Mouse (Mus musculus): ENCODE data around the gene Cerk. TPM values are rescaled to one million over a fixed set of nuclear protein-coding genes. Genes with fewer than 3 reads are reported as not detected.

The Cerk gene
- polyA plus RNA-seq, 2 experiments, result 18.0 to 20.4 TPM

- Histone ChIP-seq H3K27ac (replicated peaks; ENCODE audit: low read depth, low read length) (no peak overlapping the region), H3K4me2 (replicated peaks; ENCODE audit: low read depth, low read length, severe bottlenecking) (no peak overlapping the region), H3K9ac (ENCODE audit: low read depth, low read length, severe bottlenecking) (no peak overlapping the region; the same call in 1 of the 2 replicates), H3K27me3 (ENCODE audit: control insufficient read depth, insufficient read depth, low read length) (no peaks in the 10 kb centered on the region), H3K4me3 (replicated peaks; ENCODE audit: low read length) (no peak overlapping the region), H3K36me3 (ENCODE audit: control insufficient read depth, insufficient read depth, low read length) (no peaks in the 10 kb centered on the region), H3K9me3 (ENCODE audit: control insufficient read depth, low read length) (no peaks in the 10 kb centered on the region), H3K4me1 (ENCODE audit: control insufficient read depth, insufficient read depth, low read length) (peaks cover 17% of the 10 kb centered on the region)
- 46% methylated on average over 3 of the region's 3 CpGs for WGBS
- ATAC-seq (ENCODE audit: low FRiP score, low read depth) (no peak), DNase-seq (ENCODE audit: low spot score) (no peak)
- TF ChIP-seq POLR2A (IDR thresholded peaks at IDR 0.05; ENCODE audit: borderline replicate concordance, extremely low read depth, insufficient read depth, insufficient read length), result no peak
These were observed 745 bp upstream of the Cerk start for GRCm38 (mm10) chr15:86186686-86187085.

GRCm38 (mm10) chr15:86184851-86185688 lies 871 bp downstream of the Cerk start:
- under 1% methylated on average over 52 of the region's 70 CpGs for WGBS
- H3K36me3 ChIP-seq (ENCODE audit: control insufficient read depth, insufficient read depth, low read length), result no peaks in the 10 kb centered on the region
- peaks cover 17% of the 10 kb centered on the region for H3K4me1 ChIP-seq (ENCODE audit: control insufficient read depth, insufficient read depth, low read length)
- H3K27ac ChIP-seq (replicated peaks; ENCODE audit: low read depth, low read length), result peak overlapping the region; percentile 81
- H3K27me3 ChIP-seq (ENCODE audit: control insufficient read depth, insufficient read depth, low read length), result no peaks in the 10 kb centered on the region
- peak overlapping the region; percentile 94 for H3K9ac ChIP-seq (ENCODE audit: low read depth, low read length, severe bottlenecking)
- no peak for TF ChIP-seq POLR2A (IDR thresholded peaks at IDR 0.05; ENCODE audit: borderline replicate concordance, extremely low read depth, insufficient read depth, insufficient read length)
- DNase-seq (ENCODE audit: low spot score), result no peak
- peak overlapping the region; percentile 92 for H3K4me3 ChIP-seq (replicated peaks; ENCODE audit: low read length)
- H3K9me3 ChIP-seq (ENCODE audit: control insufficient read depth, low read length), result no peaks in the 10 kb centered on the region
- peak overlapping the region; percentile 85 for H3K4me2 ChIP-seq (replicated peaks; ENCODE audit: low read depth, low read length, severe bottlenecking)
- peak; percentile 54; the same call in 1 of the 2 replicates for ATAC-seq (ENCODE audit: low FRiP score, low read depth)

GRCm38 (mm10) chr15:86184071-86184470 lies 1.9 kb downstream of the Cerk start:
- no peaks in the 10 kb centered on the region for H3K27me3 ChIP-seq (ENCODE audit: control insufficient read depth, insufficient read depth, low read length)
- H3K36me3 ChIP-seq (ENCODE audit: control insufficient read depth, insufficient read depth, low read length), result no peaks in the 10 kb centered on the region
- TF ChIP-seq POLR2A (IDR thresholded peaks at IDR 0.05; ENCODE audit: borderline replicate concordance, extremely low read depth, insufficient read depth, insufficient read length), result no peak
- 0 out of 2 replicates have a peak overlapping the region, but pooled peaks have one; percentile 94 for H3K9ac ChIP-seq (ENCODE audit: low read depth, low read length, severe bottlenecking)
- no peaks in the 10 kb centered on the region for H3K9me3 ChIP-seq (ENCODE audit: control insufficient read depth, low read length)
- peak overlapping the region; percentile 85 for H3K4me2 ChIP-seq (replicated peaks; ENCODE audit: low read depth, low read length, severe bottlenecking)
- H3K4me1 ChIP-seq (ENCODE audit: control insufficient read depth, insufficient read depth, low read length), result peaks cover 17% of the 10 kb centered on the region
- DNase-seq (ENCODE audit: low spot score), result no peak
- WGBS, result 73% methylated on average over 5 of the region's 5 CpGs
- H3K4me3 ChIP-seq (replicated peaks; ENCODE audit: low read length), result peak overlapping the region; percentile 92
- H3K27ac ChIP-seq (replicated peaks; ENCODE audit: low read depth, low read length), result no peak overlapping the region
- ATAC-seq (ENCODE audit: low FRiP score, low read depth), result no peak

GRCm38 (mm10) chr15:86183484-86183883 lies 2.5 kb downstream of the Cerk start:
- no peak overlapping the region for H3K27ac ChIP-seq (replicated peaks; ENCODE audit: low read depth, low read length)
- no peaks in the 10 kb centered on the region for H3K9me3 ChIP-seq (ENCODE audit: control insufficient read depth, low read length)
- peaks cover 14% of the 10 kb centered on the region for H3K4me1 ChIP-seq (ENCODE audit: control insufficient read depth, insufficient read depth, low read length)
- H3K36me3 ChIP-seq (ENCODE audit: control insufficient read depth, insufficient read depth, low read length), result no peaks in the 10 kb centered on the region
- DNase-seq (ENCODE audit: low spot score) (no peak), ATAC-seq (ENCODE audit: low FRiP score, low read depth) (no peak)
- WGBS, result 97% methylated on average over 8 of the region's 8 CpGs
- H3K4me3 ChIP-seq (replicated peaks; ENCODE audit: low read length), result no peak overlapping the region
- H3K4me2 ChIP-seq (replicated peaks; ENCODE audit: low read depth, low read length, severe bottlenecking), result no peak overlapping the region
- no peak for TF ChIP-seq POLR2A (IDR thresholded peaks at IDR 0.05; ENCODE audit: borderline replicate concordance, extremely low read depth, insufficient read depth, insufficient read length)
- no peaks in the 10 kb centered on the region for H3K27me3 ChIP-seq (ENCODE audit: control insufficient read depth, insufficient read depth, low read length)
- H3K9ac ChIP-seq (ENCODE audit: low read depth, low read length, severe bottlenecking), result no peak overlapping the region

- 0 out of 2 replicates have a peak overlapping the region, but pooled peaks have one; percentile 16 for H3K4me2 ChIP-seq (replicated peaks; ENCODE audit: low read depth, low read length, severe bottlenecking)
- ATAC-seq (ENCODE audit: low FRiP score, low read depth) (no peak), DNase-seq (ENCODE audit: low spot score) (peak; percentile 45)
- H3K36me3 ChIP-seq (ENCODE audit: control insufficient read depth, insufficient read depth, low read length), result no peaks in the 10 kb centered on the region
- no peaks in the 10 kb centered on the region for H3K27me3 ChIP-seq (ENCODE audit: control insufficient read depth, insufficient read depth, low read length)
- H3K9me3 ChIP-seq (ENCODE audit: control insufficient read depth, low read length), result no peaks in the 10 kb centered on the region
- H3K4me1 ChIP-seq (ENCODE audit: control insufficient read depth, insufficient read depth, low read length), result peaks cover 14% of the 10 kb centered on the region
- 0 out of 2 replicates have a peak overlapping the region, but pooled peaks have one; percentile 11 for H3K27ac ChIP-seq (replicated peaks; ENCODE audit: low read depth, low read length)
- no peak overlapping the region for H3K4me3 ChIP-seq (replicated peaks; ENCODE audit: low read length)
- H3K9ac ChIP-seq (ENCODE audit: low read depth, low read length, severe bottlenecking), result no peak overlapping the region
- TF ChIP-seq POLR2A (IDR thresholded peaks at IDR 0.05; ENCODE audit: borderline replicate concordance, extremely low read depth, insufficient read depth, insufficient read length), result no peak
- 48% methylated on average over 13 of the region's 13 CpGs for WGBS
These were observed 3.3 kb downstream of the Cerk start for GRCm38 (mm10) chr15:86182646-86183045.

Measured in limb, embryonic 14.5 days (tissue).